Comparison of ENCODE assay signal across 18 mouse cellular contexts in genomic region chr10:118617291-118618044, GRCm38 (mm10).
DNase-seq lines count a peak whose midpoint lies in the region; ATAC-seq lines count a peak whose summit lies in the region.
"Had no signal": no experiment of that assay in that cellular context is flagged by ENCODE, and none has a peak within 500 bp of the region (broad histone marks: within the 10 kb centered on the region; RNA-seq: fewer than 3 reads in every experiment).

No protein-coding gene starts in this region.

- no peaks in the 10 kb centered on the region for H3K9me3 ChIP-seq in heart, embryonic 13.5 days
- no peaks in the 10 kb centered on the region for H3K9me3 ChIP-seq in hindbrain, embryonic 11.5 days (ENCODE audit: control insufficient read depth, low read length)
- H3K9me3 ChIP-seq: midbrain, embryonic 13.5 days; neural tube, embryonic 12.5 days; stomach, embryonic 15.5 days had no signal

- ATAC-seq in heart, embryonic 13.5 days (ENCODE audit: extremely low read depth, insufficient number of reproducible peaks, low FRiP score, low TSS enrichment), result no peak
- no peak for ATAC-seq in hindbrain, embryonic 11.5 days (ENCODE audit: low FRiP score)
- ATAC-seq: CD4-positive, CD25-positive, alpha-beta regulatory T cell, adult 4 months; midbrain, embryonic 13.5 days had no signal

- no peak overlapping the region for H3K27ac ChIP-seq in heart, embryonic 13.5 days (replicated peaks)
- no peak overlapping the region for H3K27ac ChIP-seq in hindbrain, embryonic 11.5 days (ENCODE audit: low read depth, low read length)
- H3K27ac ChIP-seq: kidney, postnatal 0 days; left cerebral cortex, adult 2 months; liver, embryonic 14.5 days; midbrain, embryonic 13.5 days; neural tube, embryonic 12.5 days; stomach, embryonic 15.5 days had no signal

- peak overlapping the region; percentile 18; the same call in 1 of the 2 replicates for H3K4me2 ChIP-seq in heart, embryonic 13.5 days
- H3K4me2 ChIP-seq in hindbrain, embryonic 11.5 days (replicated peaks; ENCODE audit: low read depth, low read length), result no peak overlapping the region
- H3K4me2 ChIP-seq: midbrain, embryonic 13.5 days; neural tube, embryonic 12.5 days; stomach, embryonic 15.5 days had no signal

- no peaks in the 10 kb centered on the region for H3K36me3 ChIP-seq in heart, embryonic 13.5 days
- H3K36me3 ChIP-seq in hindbrain, embryonic 11.5 days (ENCODE audit: control insufficient read depth, insufficient read depth, low read length), result no peaks in the 10 kb centered on the region
- H3K36me3 ChIP-seq: midbrain, embryonic 13.5 days; neural tube, embryonic 12.5 days; stomach, embryonic 15.5 days had no signal

- no peak overlapping the region for H3K4me3 ChIP-seq in heart, embryonic 13.5 days
- no peak overlapping the region for H3K4me3 ChIP-seq in hindbrain, embryonic 11.5 days (ENCODE audit: low read depth, low read length)
- H3K4me3 ChIP-seq: erythroblast, embryonic 14.5 days; left cerebral cortex, adult 2 months; midbrain, embryonic 13.5 days; neural tube, embryonic 12.5 days; stomach, embryonic 15.5 days had no signal

- H3K4me1 ChIP-seq in heart, embryonic 13.5 days, result peaks cover 6% of the 10 kb centered on the region; the same call in 1 of the 2 replicates
- H3K4me1 ChIP-seq in hindbrain, embryonic 11.5 days (replicated peaks; ENCODE audit: control insufficient read depth, insufficient read depth, low read length), result no peaks in the 10 kb centered on the region
- H3K4me1 ChIP-seq: neural tube, embryonic 12.5 days; stomach, embryonic 15.5 days had no signal

- no peaks in the 10 kb centered on the region for H3K27me3 ChIP-seq in heart, embryonic 13.5 days (replicated peaks)
- no peaks in the 10 kb centered on the region for H3K27me3 ChIP-seq in hindbrain, embryonic 11.5 days (ENCODE audit: control insufficient read depth, insufficient read depth, low read length)
- H3K27me3 ChIP-seq: midbrain, embryonic 13.5 days; neural tube, embryonic 12.5 days; stomach, embryonic 15.5 days had no signal

- no peak for DNase-seq in heart, postnatal 25 days (ENCODE audit: low spot score)
- peak; percentile 95 for DNase-seq in adipocyte (ENCODE audit: low spot score)
- peak; percentile 39 to 54 for DNase-seq in frontal cortex, postnatal 14 days (ENCODE audit: low spot score in 2 of 2)
- DNase-seq in retina, postnatal 7 days (ENCODE audit: low read depth, low spot score), result peak; percentile 17
- DNase-seq in natural killer cell, adult 2 months (ENCODE audit: low spot score in 2 of 2), result no peak
- DNase-seq in hindbrain, embryonic 11.5 days (ENCODE audit: low spot score), result no peak
- DNase-seq: cerebellum, adult 18-20 months; gastrocnemius, postnatal 10 days; thymus, postnatal 25 days had no signal

- H3K9ac ChIP-seq in heart, embryonic 13.5 days, result no peak overlapping the region
- H3K9ac ChIP-seq in hindbrain, embryonic 11.5 days (ENCODE audit: low read depth, low read length), result no peak overlapping the region
- H3K9ac ChIP-seq: liver, embryonic 14.5 days; midbrain, embryonic 13.5 days; neural tube, embryonic 12.5 days; stomach, embryonic 15.5 days had no signal

- intact Hi-C loops in heart, postnatal 25 days (cut with DNase I), result no loop called here

- WGBS in heart, embryonic 13.5 days, result 57% methylated on average over 6 of the region's 6 CpGs
- WGBS in hindbrain, embryonic 11.5 days, result 89% methylated on average over 6 of the region's 6 CpGs

Comparison
In these comparisons a context has a peak if more than half of its experiments do, and no peak if none do; other contexts are left out.
1. DNase-seq: peak in adipocyte (single experiment), frontal cortex, postnatal 14 days (2 of 2) and retina, postnatal 7 days (single experiment); none in heart, postnatal 25 days (single experiment), natural killer cell, adult 2 months (0 of 2) and hindbrain, embryonic 11.5 days (single experiment).